Mouse (Mus musculus) hindbrain, embryonic 14.5 days (tissue): ENCODE measurements around the gene Ifi214. TPM values are rescaled to one million over a fixed set of nuclear protein-coding genes. Genes with fewer than 3 reads are reported as not detected.
"Not testable (repeated sequence)": the region's sequence is repeated elsewhere in the genome, so short reads cannot be mapped to it uniquely, and the experiment has no call there.

Experiments used
- ATAC-seq: fragments of 200-750 bp; cut with Nextera tagmentation; 2 replicates; pipeline ENCODE4 v1.8.0; 2017; ENCODE audit warnings: moderate number of reproducible peaks, mild to moderate bottlenecking, moderate TSS enrichment, moderate library complexity; ENCODE audit not compliant: low FRiP score
- DNase-seq: peaks from one replicate; pipeline ENCODE4 v3.0.0-alpha.2; 2015; ENCODE audit warnings: low spot score
- H3K27ac ChIP-seq: fragments of 300-500 bp; sonication (generic); 2 replicates; pipeline ENCODE4 v1.5.1; 2014; ENCODE audit warnings: mild to moderate bottlenecking, moderate library complexity
- H3K27me3 ChIP-seq: fragments of 300-500 bp; sonication (generic); 2 replicates; pipeline ENCODE4 v1.6.1; 2014; ENCODE audit warnings: mild to moderate bottlenecking, low read length, mixed read lengths; ENCODE audit not compliant: control insufficient read depth, insufficient read depth
- H3K36me3 ChIP-seq: fragments of 300-500 bp; sonication (generic); replicated peaks from 2 replicates; pipeline ENCODE4 v1.6.1; 2014; ENCODE audit not compliant: control insufficient read depth, insufficient read depth
- H3K4me1 ChIP-seq: fragments of 300-500 bp; sonication (generic); replicated peaks from 2 replicates; pipeline ENCODE4 v1.6.1; 2014; ENCODE audit warnings: antibody characterized with exemption, low read length, mixed read lengths; ENCODE audit not compliant: control insufficient read depth, insufficient read depth
- H3K4me2 ChIP-seq: fragments of 300-500 bp; sonication (generic); replicated peaks from 2 replicates; pipeline ENCODE4 v1.6.1; 2014; ENCODE audit warnings: mild to moderate bottlenecking, moderate library complexity
- H3K4me3 ChIP-seq: fragments of 300-500 bp; sonication (generic); replicated peaks from 2 replicates; pipeline ENCODE4 v1.5.1; 2014; ENCODE audit warnings: mild to moderate bottlenecking, low read length
- H3K9ac ChIP-seq: fragments of 300-500 bp; sonication (generic); 2 replicates; pipeline ENCODE4 v1.6.1; 2014
- H3K9me3 ChIP-seq: fragments of 300-500 bp; sonication (generic); 2 replicates; pipeline ENCODE4 v1.6.1; 2016; ENCODE audit warnings: low read length; ENCODE audit not compliant: control insufficient read depth
- WGBS: fragments of 180-500 bp; shearing (Covaris S2); extraction: QIAGEN DNeasy Blood & Tissue Kit; methylation state at CpG from one replicate; pipeline ENCODE4 v1.1.7; 2014; 5-methylcytosine and 5-hydroxymethylcytosine counted together
- microRNA-seq: library from miRNA; unstranded; fragments of <30 nt; microRNA quantifications from one replicate; pipeline ENCODE4, GENCODE M21; 2016
- polyA plus RNA-seq: library from polyadenylated mRNA; unstranded; fragments of >200 nt; fragmentation: Nextera tagmentation; extraction: Ambion mirVana; gene quantifications from 2 replicates; pipeline ENCODE4 v1.2.1, GENCODE M21; 2014

Ifi214 gene
- polyA plus RNA-seq, 1 experiment from 2014 or later = not detected

- not testable (repeated sequence) for H3K9ac ChIP-seq, ATAC-seq, H3K4me2 ChIP-seq, DNase-seq, H3K27me3 ChIP-seq, H3K4me1 ChIP-seq, H3K36me3 ChIP-seq, H3K4me3 ChIP-seq, H3K27ac ChIP-seq, H3K9me3 ChIP-seq
- 90% methylated on average over 3 of the region's 3 CpGs for WGBS
Measured at GRCm38 (mm10) chr1:173481182-173481574, 54.6 kb downstream of the Ifi214 start.

DNA sequence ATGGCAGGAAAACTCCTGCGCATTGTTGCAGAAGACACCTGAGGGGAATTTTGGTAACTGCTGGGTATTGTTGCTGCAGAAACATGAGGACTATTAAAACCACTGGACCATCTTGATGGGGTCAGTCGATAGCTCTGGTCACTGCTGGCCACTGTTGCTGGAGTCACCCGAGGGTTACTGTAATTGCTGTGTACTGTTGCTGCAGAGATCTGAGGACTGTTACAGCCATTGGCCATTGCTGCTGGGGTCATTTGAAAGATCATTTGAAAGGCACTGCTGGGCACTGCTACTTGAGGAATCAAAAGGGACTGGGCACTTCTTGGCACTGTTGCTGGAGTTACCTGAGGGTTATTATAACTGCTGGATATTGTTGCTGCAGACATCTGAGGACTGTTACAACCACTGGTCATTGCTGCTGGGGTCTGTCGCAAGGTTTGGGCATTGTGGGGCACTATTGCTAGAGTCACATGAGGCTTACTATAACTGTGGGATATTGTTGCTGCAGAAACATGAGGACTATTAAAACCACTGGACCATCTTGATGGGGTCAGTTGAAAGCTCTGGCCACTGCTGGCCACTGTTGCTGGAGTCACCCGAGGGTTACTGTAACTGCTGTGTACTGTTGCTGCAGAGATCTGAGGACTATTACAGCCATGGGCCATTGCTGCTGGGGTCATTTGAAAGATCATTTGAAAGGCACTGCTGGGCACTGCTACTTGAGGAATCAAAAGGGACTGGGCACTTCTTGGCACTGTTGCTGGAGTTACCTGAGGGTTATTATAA is 55.2 kb downstream of the Ifi214 start:
- WGBS = 92% methylated on average over 5 of the region's 5 CpGs
- not testable (repeated sequence) for ATAC-seq, H3K4me1 ChIP-seq, DNase-seq, H3K36me3 ChIP-seq, H3K27ac ChIP-seq, H3K9me3 ChIP-seq, H3K4me3 ChIP-seq, H3K9ac ChIP-seq, H3K4me2 ChIP-seq, H3K27me3 ChIP-seq

Small RNAs within 50 kb of the gene (microRNA-seq; reads per million reads assigned to microRNA genes)
- gene Gm44481 = not detected

Other genes starting within 250 kb of the Ifi214 start
- gene Ackr1, start 202.2 kb downstream of the Ifi214 start, polyA plus RNA-seq = 23.4 and 24.0 TPM in 2 replicates
- 1.3 and 1.4 TPM in 2 replicates for gene Aim2, start 185.1 kb downstream of the Ifi214 start, polyA plus RNA-seq
- 138 and 157 TPM in 2 replicates for gene Cadm3, start 168.3 kb downstream of the Ifi214 start, polyA plus RNA-seq
- 0.20 TPM in 1 of 2 replicates, not detected in the other for gene Ifi206, start 44.9 kb downstream of the Ifi214 start, polyA plus RNA-seq
- gene Ifi213, start 63.3 kb upstream of the Ifi214 start, polyA plus RNA-seq = 0.07 TPM in 1 of 2 replicates, not detected in the other
- gene Ifi209, start 95.0 kb upstream of the Ifi214 start, polyA plus RNA-seq = 0.09 and 0.39 TPM in 2 replicates
- gene Ifi208, start 137.7 kb upstream of the Ifi214 start, polyA plus RNA-seq = not detected in 2 replicates
- gene Ifi207, start 205.8 kb upstream of the Ifi214 start, polyA plus RNA-seq = 0.53 and 0.64 TPM in 2 replicates
- 1.3 TPM in 2 replicates for gene Ifi204, start 231.0 kb upstream of the Ifi214 start, polyA plus RNA-seq